Mouse (Mus musculus) right cerebral cortex, postnatal 36 days (tissue): Measurements from ENCODE around the gene Rai1.

Experiments used
- DNase-seq, 2 experiments: peaks; one replicate each; pipeline ENCODE4 v3.0.0; 2022; ENCODE audit warnings: low spot score in 2 of 2, mixed read lengths in 1 of 2

Rai1 gene

GRCm38 (mm10) chr11:60104810-60105592, at the start of gene Rai1:
Gene Rai1, plus strand, starts transcription at chr11:60105013.
- DNase-seq = peak; percentile 82 to 86

GRCm38 (mm10) chr11:60056520-60056919, 48.3 kb upstream of the Rai1 start:
- no peak for DNase-seq

DNA sequence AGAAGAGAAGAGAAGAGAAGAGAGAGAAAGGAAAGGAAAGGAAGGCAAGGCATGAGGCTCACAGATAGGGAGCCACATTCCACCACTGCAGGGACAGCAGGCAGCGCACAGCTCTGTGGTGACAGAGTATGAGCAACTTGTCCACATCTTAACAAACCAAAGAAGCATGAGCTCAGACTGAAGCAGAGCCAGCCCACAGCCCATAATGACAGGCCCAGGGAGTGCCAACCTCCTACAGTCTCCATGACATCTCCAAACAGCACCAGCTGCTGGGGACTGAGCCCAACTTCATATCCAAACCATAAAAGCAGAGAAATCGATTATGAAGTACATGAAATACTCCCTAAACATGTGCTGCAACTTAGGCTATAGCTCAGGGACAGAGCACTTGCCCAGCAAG, 46.8 kb upstream of the Rai1 start:
- peak; percentile 12 to 49 for DNase-seq

GRCm38 (mm10) chr11:60058441-60058840, 46.4 kb upstream of the Rai1 start:
- no peak for DNase-seq

DNA sequence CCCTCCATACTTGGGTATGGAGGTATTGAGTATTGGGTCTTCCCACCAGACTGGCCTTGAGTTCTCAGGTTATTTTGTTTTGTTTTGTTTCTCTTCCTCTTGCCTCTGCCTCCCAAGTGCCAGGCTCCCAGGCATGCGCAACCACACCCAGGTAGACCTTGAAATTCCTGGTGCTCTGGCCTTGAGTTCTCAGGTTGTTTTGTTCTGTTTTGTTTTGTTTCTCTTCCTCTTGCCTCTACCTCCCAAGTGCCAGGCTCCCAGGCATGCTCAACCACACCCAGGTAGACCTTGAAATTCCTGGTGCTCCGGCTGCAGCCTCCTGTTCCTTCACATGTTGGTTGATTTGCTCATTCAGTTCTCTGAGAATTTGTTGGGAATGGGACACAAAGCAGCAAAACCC, 44.8 kb upstream of the Rai1 start:
- no peak for DNase-seq

DNA sequence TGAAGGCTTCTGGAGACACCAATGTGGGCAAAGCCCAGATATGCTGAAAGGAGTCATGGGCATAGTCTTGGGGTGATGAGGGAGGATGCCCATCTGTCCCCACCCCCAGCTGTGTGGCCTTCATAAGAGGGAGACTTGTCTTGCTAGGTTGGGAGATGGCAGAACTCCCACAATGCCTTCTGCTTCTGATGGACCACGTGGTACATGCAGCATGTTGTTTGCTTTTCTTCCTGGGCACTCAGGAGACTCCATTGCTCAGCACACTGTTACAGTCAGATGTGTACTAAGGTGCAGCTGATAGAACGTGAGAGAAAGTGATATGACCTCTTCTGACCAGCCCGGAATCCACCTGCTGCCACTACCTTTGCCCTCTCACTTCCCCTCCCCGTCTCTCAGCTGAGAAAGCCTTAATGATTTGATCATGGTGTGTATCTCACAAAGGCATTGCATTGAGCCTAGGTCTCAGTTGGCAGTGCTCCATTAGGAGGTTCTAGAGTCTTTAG, 43.3 kb upstream of the Rai1 start:
- DNase-seq = no peak

- DNase-seq = no peak
Observed at GRCm38 (mm10) chr11:60065267-60065666, 39.5 kb upstream of the Rai1 start.

DNA sequence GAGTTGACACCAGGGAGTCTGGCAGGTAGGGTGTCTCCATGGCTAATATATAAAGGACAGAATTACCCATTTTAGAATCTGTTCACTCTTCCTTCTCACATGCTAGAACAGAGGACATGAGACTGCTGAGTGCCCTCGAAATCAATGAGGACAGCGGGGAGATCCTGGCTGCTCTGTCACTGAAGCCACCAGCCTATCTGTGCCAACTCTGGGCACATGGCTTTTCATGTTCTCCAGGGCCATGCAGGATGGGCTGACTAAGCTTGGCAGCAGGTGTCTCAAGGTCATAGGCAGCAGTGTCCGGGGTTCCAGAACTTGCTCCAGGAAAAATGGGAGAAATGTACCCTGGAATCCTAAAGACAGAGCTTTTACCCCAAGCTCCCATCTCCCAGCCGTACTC, 37.2 kb upstream of the Rai1 start:
- DNase-seq = no peak

DNA sequence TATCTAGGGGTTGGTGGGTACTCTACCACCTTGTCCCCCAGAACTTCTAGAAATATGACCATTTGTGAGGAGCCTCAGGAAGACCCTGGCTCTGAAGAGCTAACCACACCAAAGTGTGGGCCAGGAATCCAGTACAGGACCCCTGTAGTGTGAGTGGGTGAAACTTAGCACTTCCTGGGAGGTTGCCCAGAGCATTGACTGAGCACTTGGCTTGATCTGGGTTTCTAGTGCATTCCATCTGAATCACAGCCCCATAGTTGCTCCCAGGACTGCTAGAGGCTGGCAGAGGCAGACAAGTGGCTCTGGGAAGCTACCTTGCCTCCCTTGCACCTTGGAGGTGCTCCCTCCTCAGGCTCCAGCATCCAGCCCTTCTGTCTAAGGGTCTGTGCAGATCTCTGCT, 36.2 kb upstream of the Rai1 start:
- no peak for DNase-seq

- no peak for DNase-seq
Observed at GRCm38 (mm10) chr11:60070599-60070998, 34.2 kb upstream of the Rai1 start.

DNA sequence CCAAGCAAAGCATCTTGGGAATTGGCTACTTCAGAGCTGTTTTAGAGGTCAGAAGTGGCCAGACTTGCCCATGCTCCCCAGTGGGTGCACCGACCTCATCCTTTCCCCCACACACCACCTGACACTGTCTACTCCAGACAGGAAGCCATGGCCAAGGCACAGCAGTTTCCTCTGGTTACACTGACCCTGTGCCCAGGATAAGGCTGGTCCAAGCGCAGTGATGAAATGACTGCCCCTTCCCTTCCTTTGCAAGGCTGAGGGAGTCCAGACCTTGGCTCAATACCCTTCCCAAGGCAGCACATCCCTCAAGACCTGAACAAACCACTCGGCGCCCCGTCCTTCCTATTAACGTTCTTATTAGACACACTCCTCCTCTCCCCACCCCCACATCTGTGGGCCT, 33.6 kb upstream of the Rai1 start:
- no peak for DNase-seq

DNA sequence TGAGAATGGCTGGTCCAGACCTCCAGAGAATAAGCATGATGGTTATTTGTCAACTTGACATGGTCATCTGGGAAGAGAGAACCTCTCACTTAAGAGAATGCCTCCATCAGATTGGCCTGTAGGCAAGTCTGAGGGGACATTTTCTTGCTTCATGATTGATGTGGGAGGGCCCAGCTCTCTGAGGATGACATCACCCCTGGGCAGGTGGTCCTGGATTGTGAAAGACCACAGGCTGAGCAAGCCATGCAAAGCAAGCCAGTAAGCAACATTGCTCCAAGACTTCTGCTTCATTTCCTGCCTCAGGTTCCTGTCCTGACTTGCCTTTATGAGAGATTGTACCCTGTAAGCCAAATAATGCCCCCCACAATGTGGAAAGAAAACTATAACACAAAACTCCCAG, 31.7 kb upstream of the Rai1 start:
- no peak for DNase-seq

- no peak for DNase-seq
Observed at GRCm38 (mm10) chr11:60073936-60074502, 30.8 kb upstream of the Rai1 start.

DNA sequence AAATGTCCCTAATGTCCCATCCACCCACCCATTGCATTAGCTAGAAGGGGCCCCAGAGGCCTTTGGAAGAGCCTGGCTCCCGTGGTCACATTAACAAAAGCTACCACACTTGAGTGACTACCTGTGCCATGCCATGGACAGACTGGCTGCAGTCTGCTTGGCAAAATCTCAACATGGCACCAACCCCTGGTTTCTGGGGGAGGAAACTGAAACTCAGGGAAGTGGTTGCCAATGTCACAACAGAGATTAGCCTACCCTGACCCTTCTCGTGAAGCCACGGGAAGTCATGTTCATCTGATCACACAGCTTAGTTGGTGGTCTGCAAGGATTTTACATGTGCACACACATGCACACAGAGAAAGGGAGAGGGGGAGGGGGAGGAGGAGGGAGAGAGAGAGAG, 28.6 kb upstream of the Rai1 start:
- DNase-seq = no peak

DNA sequence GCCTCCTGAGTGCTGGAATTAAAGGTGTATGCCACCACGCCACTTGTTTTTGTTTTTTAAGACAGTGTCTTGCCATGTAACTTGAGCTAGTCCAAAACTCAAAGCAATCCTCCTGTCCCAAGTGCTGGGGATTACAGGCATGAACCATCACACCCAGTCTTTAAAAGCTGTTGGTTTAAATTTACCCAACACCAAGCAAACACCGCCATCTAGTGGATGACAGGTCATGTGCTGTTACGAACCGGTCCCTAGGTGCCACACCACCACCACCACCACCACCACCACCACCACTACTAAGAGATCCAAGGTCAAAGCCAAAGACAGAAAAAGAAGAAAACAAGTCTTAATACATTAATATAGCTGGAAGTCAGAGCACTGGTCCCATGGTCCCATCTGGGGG, 28.0 kb upstream of the Rai1 start:
- DNase-seq = peak; percentile 39 to 55

DNA sequence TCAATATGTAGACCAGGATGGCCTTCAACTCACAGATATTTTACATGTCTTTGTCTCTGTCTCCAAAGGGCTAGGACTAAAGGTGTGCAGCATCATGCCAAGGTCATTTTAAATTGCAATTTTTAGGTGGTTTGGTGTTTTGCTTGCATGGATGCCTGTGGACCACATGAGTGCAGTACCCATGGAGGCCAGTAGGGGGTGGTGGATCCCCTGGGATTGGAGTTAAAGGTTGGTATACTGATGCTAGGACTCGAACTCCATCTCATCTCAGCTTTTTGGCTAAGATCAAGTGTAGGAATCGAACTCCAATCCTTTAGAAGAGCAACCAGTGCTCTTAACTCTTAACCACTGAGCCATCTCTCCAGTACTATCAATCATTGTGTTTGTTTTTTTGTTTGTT, 20.2 kb upstream of the Rai1 start:
- DNase-seq = no peak

- DNase-seq = no peak
Observed at GRCm38 (mm10) chr11:60086676-60087075, 18.1 kb upstream of the Rai1 start.

DNA sequence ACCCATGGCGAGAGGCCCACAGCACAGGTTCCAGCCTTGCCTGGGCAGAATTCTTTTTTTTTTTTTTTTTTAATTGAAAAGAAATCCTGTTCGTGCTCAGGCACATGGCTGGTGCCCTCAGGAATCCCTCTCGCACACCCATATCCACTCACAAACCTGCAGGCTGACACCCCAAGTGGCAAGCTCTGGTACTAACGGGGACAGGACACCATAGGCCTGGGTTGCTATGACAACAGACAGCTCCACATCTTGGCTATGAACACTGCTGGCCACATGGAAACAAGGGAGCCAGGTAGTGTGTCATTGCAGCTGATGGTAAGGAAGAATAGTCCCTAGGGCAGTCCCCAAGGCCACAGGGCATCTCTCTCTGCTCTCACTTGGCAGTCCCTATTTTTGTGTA, 15.9 kb upstream of the Rai1 start:
- DNase-seq = peak in 1 of 2 experiments; percentile 37

DNA sequence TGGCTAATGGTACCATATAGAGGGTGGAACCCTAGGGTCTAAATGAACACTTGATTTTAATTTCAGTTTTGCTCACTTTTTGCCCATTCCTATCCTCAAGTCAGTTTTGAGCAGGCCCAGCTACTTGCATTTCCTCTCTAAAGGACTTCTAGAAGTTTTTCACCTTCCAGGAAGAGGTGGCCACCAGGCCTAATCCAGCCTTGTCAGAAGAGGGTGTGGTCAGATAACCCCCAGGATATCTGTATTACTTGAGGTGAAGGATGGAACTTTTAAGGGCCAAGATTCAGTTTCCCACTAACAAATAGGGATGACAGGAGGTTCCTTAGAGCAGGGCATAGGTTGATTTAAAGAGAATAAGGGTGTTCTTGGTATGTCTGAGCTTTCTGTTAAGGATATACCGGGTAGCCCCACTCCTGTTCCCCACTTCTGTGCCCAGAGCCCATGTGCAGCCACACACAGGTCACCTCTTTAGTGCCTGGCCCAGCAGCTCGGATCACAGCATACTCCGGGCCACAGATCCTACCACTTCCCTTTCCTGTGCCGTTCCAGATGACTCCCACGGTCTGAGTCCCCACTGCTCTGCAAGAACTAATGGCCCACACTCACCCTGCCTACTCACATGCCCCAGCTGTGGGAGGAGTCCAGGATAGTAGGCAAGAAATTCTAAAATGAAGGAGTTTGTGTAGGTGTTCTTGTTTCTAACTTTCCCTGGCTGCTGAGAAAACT, 14.0 kb upstream of the Rai1 start:
- DNase-seq = no peak

- no peak for DNase-seq
Observed at GRCm38 (mm10) chr11:60091422-60091761, 13.4 kb upstream of the Rai1 start.

DNA sequence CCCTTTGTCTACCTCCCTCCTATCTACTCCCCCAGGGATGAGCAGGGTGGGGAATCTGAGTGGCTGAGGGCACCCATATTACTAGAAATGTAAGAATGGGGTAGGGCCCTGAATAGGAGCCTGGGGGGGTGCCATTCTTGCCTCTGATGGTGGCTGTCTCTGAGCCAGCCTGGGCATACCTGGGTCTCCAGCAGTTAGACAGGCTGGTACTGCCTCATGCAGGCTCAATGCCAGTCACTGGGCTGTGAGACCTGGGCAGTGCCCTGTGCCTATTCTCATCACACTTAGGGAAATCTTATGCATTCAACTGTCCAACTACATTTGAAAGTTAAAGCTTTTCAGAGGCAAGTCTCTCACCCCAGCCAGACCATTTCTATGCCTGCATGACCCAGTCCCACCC, 11.6 kb upstream of the Rai1 start:
- no peak for DNase-seq

DNA sequence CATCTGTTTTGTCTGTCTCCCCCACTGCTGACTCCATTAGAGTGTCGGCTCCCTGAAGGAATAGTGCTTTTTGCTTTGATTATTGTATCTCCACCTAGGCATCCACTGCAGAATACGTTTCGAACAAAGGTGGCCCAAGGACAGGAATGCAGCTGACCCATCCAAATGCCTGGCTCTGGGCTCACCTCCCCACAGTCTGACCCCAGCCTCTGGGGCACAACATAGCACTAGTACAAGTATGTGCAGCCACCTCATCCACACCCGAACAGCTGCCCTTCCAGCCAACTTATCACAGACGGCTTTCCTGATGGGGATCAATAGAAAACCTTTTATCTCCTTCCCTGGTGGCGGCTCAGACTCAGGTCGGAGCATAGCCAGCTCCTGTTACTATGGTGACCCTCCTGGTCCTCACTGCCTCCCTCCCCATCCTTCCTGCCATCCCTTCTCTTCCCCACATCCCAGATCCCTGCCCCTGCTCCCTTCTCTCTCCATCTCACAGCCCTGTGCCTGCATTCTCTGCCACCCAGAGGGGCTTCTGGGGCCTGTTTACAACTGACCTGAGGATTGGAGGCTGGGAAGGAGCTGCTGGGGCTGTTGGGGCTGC, 10.7 kb upstream of the Rai1 start:
- DNase-seq = no peak
